Mouse (Mus musculus) midbrain, embryonic 11.5 days (tissue): ENCODE measurements at regions not wholly inside any gene's neighbourhood (a gene's known extent, or its start where the extent isn't known, plus 50 kb on each side); places are given as distances from the start of the nearest gene placed in this dataset.

Experiments used
- ATAC-seq: fragments of 200-750 bp; cut with Nextera tagmentation; 2 replicates; pipeline ENCODE4 v1.8.0; 2017; ENCODE audit warnings: moderate TSS enrichment, moderate library complexity; ENCODE audit not compliant: low FRiP score
- DNase-seq: peaks from one replicate; pipeline ENCODE4 v3.0.0; 2015; ENCODE audit warnings: low spot score; ENCODE audit errors: missing footprints
- H3K27ac ChIP-seq: fragments of 300-500 bp; sonication (generic); 2 replicates; pipeline ENCODE4 v1.5.1; 2014; ENCODE audit warnings: low read depth, low read length
- H3K27me3 ChIP-seq: fragments of 300-500 bp; sonication (generic); 2 replicates; pipeline ENCODE4 v1.6.1; 2014; ENCODE audit warnings: mild to moderate bottlenecking, low read length, moderate library complexity, mixed read lengths; ENCODE audit not compliant: control insufficient read depth, insufficient read depth
- H3K36me3 ChIP-seq: fragments of 300-500 bp; sonication (generic); 2 replicates; pipeline ENCODE4 v1.6.1; 2014; ENCODE audit warnings: mild to moderate bottlenecking, low read length, moderate library complexity, mixed read lengths; ENCODE audit not compliant: control insufficient read depth, insufficient read depth
- H3K4me1 ChIP-seq: fragments of 300-500 bp; sonication (generic); 2 replicates; pipeline ENCODE4 v1.6.1; 2014; ENCODE audit warnings: low read length; ENCODE audit not compliant: control insufficient read depth, insufficient read depth
- H3K4me2 ChIP-seq: fragments of 300-500 bp; sonication (generic); 2 replicates; pipeline ENCODE4 v1.6.1; 2014; ENCODE audit warnings: mild to moderate bottlenecking, moderate library complexity
- H3K4me3 ChIP-seq: fragments of 300-500 bp; sonication (generic); 2 replicates; pipeline ENCODE4 v1.5.1; 2014; ENCODE audit warnings: low read depth, low read length
- H3K9ac ChIP-seq: fragments of 300-500 bp; sonication (generic); 2 replicates; pipeline ENCODE4 v1.6.1; 2014; ENCODE audit warnings: low read length
- H3K9me3 ChIP-seq: fragments of 300-500 bp; sonication (generic); 2 replicates; pipeline ENCODE4 v1.6.1; 2016; ENCODE audit warnings: low read length; ENCODE audit not compliant: control insufficient read depth
- WGBS: fragments of 180-500 bp; shearing (Covaris S2); extraction: QIAGEN DNeasy Blood & Tissue Kit; methylation state at CpG from one replicate; pipeline ENCODE4 v1.1.7; 2014; 5-methylcytosine and 5-hydroxymethylcytosine counted together

DNA sequence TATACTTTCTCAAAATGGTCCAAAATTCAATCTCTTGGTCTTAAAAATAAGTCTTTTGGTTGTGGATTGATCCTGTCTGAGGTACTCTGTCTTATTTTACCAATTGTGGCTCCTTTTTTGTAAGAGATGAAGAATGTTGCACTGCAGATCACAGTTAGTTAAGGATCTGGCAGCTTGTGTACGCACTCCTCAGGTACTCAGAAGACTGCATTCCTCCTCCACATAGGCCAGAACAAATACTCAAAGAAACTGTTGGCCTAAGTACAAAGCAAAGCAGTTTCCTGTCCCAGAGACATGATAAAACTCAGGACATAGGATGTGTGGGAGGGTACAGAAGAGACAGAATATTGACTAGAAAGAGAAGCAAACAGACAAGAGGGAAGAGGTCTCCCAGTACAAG, 155.4 kb downstream of the Atp6ap1l start:
- H3K4me2 ChIP-seq = no peak overlapping the region
- DNase-seq = no peak
- H3K4me3 ChIP-seq = no peak overlapping the region
- no peaks in the 10 kb centered on the region for H3K9me3 ChIP-seq
- no peaks in the 10 kb centered on the region for H3K27me3 ChIP-seq
- no peak overlapping the region for H3K9ac ChIP-seq
- H3K4me1 ChIP-seq = no peaks in the 10 kb centered on the region
- H3K27ac ChIP-seq = no peak overlapping the region
- WGBS = 80% methylated on average over 1 of the region's 1 CpGs
- ATAC-seq = no peak
- no peaks in the 10 kb centered on the region for H3K36me3 ChIP-seq

DNA sequence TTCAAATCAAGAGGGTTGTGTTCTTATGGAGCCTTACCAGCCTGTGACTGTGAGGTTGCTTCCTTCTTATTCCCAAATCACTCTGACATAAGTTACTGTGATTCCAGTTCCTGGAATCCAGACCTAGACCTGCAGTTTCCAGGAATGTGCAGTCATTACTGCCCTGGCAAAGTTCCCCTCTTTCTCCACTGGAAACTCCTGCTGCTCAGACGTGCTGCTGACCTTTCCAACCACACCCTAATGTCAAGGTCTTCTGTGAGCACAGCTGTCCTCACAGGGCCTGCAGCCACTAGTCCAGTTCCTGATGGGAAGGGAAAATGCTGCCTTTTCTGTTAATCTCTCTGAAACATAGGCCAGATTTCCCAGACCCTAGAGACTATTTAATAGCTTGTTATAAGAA, 160.1 kb downstream of the Atp6ap1l start:
- no peaks in the 10 kb centered on the region for H3K27me3 ChIP-seq

DNA sequence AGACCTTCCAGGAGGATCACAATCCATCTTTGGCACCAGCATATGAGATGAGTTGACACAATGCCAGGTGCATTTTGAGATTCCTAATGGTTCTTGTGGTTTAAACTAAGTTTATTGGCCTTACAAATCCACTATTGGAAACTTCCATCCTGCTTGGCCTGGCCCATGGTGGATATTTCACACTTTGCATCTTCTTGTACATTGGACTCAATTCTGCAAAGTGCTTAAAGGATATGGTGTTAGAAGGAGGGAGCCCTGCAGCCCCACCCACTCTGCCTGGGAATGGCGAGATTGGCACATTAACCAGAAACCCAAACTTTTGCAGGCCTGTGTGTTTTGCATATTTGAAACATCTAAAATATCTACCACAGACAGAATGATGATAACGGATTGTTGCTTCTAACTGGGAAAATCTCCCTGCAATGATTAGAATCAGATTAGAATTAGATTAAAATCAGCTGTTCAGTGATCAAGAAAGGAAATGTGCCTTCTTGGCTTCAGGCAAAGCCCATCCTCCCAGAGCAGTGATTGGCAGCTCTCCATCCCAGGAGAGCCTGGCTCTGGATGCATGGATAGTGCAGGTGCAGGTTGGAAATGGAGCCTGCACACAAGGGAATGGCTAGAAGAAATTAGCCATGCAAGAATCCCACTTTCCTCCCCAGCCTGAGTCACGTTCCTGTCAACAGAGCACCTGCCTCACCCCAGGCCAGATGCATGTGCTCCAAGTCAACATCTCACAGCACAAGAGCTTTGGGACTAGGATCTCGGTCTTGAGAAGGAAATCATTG, 162.3 kb downstream of the Atp6ap1l start:
- H3K4me3 ChIP-seq = no peak overlapping the region
- peak; percentile 46; the same call in 1 of the 2 replicates for ATAC-seq
- H3K9ac ChIP-seq = no peak overlapping the region
- no peaks in the 10 kb centered on the region for H3K27me3 ChIP-seq
- 80% methylated on average over 4 of the region's 4 CpGs for WGBS
- H3K4me1 ChIP-seq = no peaks in the 10 kb centered on the region
- H3K9me3 ChIP-seq = no peaks in the 10 kb centered on the region
- no peak overlapping the region for H3K27ac ChIP-seq
- no peaks in the 10 kb centered on the region for H3K36me3 ChIP-seq
- no peak for DNase-seq
- H3K4me2 ChIP-seq = no peak overlapping the region

More for the DNA sequence above, 160.1 kb downstream of the Atp6ap1l start:
- H3K9ac ChIP-seq = no peak overlapping the region
- 59% methylated on average over 1 of the region's 1 CpGs for WGBS
- no peaks in the 10 kb centered on the region for H3K4me1 ChIP-seq
- H3K36me3 ChIP-seq = no peaks in the 10 kb centered on the region
- DNase-seq (no peak), ATAC-seq (no peak)
- H3K4me3 ChIP-seq = no peak overlapping the region
- H3K9me3 ChIP-seq = no peaks in the 10 kb centered on the region
- no peak overlapping the region for H3K27ac ChIP-seq
- no peak overlapping the region for H3K4me2 ChIP-seq

GRCm38 (mm10) chr13:90739797-90740196, 165.4 kb downstream of the Atp6ap1l start:
- no peak overlapping the region for H3K4me3 ChIP-seq
- no peaks in the 10 kb centered on the region for H3K27me3 ChIP-seq
- no peaks in the 10 kb centered on the region for H3K36me3 ChIP-seq
- H3K4me2 ChIP-seq = no peak overlapping the region
- H3K4me1 ChIP-seq = no peaks in the 10 kb centered on the region
- 100% methylated on average over 1 of the region's 1 CpGs for WGBS
- no peak overlapping the region for H3K9ac ChIP-seq
- no peak overlapping the region for H3K27ac ChIP-seq
- no peak for ATAC-seq
- no peak for DNase-seq
- H3K9me3 ChIP-seq = no peaks in the 10 kb centered on the region

DNA sequence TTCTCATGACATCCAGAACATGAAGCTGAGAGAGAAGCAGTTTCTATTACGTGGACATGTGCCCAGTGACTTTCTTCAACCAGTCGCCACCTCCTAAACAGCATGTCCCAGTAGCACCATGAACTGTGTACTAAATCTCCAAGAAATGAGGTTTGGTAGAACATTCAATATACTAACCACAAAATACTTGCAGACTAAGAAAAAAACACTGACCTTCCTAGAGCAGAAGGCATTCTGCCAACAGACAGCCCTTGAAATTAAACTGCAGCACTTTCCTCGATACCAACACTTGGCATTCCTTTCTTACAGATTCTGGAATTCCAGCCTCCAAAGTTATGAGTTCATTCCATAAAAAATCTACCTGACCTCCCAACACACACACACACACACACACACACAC, 166.6 kb downstream of the Atp6ap1l start:
- Histone ChIP-seq H3K9me3 (no peaks in the 10 kb centered on the region), H3K27me3 (no peaks in the 10 kb centered on the region), H3K4me2 (no peak overlapping the region), H3K36me3 (no peaks in the 10 kb centered on the region), H3K9ac (no peak overlapping the region), H3K4me1 (no peaks in the 10 kb centered on the region), H3K27ac (no peak overlapping the region), H3K4me3 (no peak overlapping the region)
- DNase-seq = no peak
- ATAC-seq = no peak
- WGBS = 90% methylated on average over 3 of the region's 3 CpGs

DNA sequence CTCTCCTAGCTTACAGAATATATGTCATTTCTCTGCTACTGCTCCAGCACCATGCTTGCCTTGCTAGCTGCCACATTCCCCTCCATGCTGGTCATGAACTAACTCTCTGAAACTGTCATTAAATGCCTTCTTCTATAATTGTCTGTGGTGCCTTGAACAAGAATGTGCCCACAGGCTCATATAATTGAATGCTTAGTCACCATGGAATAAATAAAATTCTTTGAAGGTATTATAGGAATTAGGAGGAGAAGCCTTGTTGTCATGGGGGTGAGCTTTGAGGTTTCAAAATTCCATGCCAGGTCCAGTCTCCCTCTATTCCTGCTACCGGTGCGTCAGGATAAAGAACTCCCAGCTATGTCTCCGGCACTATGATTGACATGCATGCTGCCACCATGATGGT, 171.9 kb downstream of the Atp6ap1l start:
- Histone ChIP-seq H3K9me3 (no peaks in the 10 kb centered on the region), H3K4me3 (no peak overlapping the region), H3K36me3 (no peaks in the 10 kb centered on the region), H3K9ac (no peak overlapping the region), H3K27me3 (no peaks in the 10 kb centered on the region), H3K27ac (no peak overlapping the region), H3K4me2 (no peak overlapping the region), H3K4me1 (no peaks in the 10 kb centered on the region)
- ATAC-seq = no peak
- 94% methylated on average over 3 of the region's 3 CpGs for WGBS
- no peak for DNase-seq

- no peaks in the 10 kb centered on the region for H3K27me3 ChIP-seq
- no peak overlapping the region for H3K27ac ChIP-seq
- no peak overlapping the region for H3K4me2 ChIP-seq
- H3K9ac ChIP-seq = no peak overlapping the region
- H3K9me3 ChIP-seq = no peaks in the 10 kb centered on the region
- no peak for DNase-seq
- no peak for ATAC-seq
- H3K4me1 ChIP-seq = no peaks in the 10 kb centered on the region
- H3K4me3 ChIP-seq = no peak overlapping the region
- no peaks in the 10 kb centered on the region for H3K36me3 ChIP-seq
Observed at GRCm38 (mm10) chr13:90729078-90729477, 176.1 kb downstream of the Atp6ap1l start.

- H3K36me3 ChIP-seq = no peaks in the 10 kb centered on the region
- H3K27me3 ChIP-seq = no peaks in the 10 kb centered on the region
- H3K4me1 ChIP-seq = no peaks in the 10 kb centered on the region
- H3K27ac ChIP-seq = no peak overlapping the region
- no peak overlapping the region for H3K4me2 ChIP-seq
- ATAC-seq (no peak), DNase-seq (no peak)
- no peak overlapping the region for H3K9ac ChIP-seq
- no peaks in the 10 kb centered on the region for H3K9me3 ChIP-seq
- WGBS = 79% methylated on average over 4 of the region's 4 CpGs
- H3K4me3 ChIP-seq = no peak overlapping the region
Observed at GRCm38 (mm10) chr13:90727816-90728215, 177.3 kb downstream of the Atp6ap1l start.

DNA sequence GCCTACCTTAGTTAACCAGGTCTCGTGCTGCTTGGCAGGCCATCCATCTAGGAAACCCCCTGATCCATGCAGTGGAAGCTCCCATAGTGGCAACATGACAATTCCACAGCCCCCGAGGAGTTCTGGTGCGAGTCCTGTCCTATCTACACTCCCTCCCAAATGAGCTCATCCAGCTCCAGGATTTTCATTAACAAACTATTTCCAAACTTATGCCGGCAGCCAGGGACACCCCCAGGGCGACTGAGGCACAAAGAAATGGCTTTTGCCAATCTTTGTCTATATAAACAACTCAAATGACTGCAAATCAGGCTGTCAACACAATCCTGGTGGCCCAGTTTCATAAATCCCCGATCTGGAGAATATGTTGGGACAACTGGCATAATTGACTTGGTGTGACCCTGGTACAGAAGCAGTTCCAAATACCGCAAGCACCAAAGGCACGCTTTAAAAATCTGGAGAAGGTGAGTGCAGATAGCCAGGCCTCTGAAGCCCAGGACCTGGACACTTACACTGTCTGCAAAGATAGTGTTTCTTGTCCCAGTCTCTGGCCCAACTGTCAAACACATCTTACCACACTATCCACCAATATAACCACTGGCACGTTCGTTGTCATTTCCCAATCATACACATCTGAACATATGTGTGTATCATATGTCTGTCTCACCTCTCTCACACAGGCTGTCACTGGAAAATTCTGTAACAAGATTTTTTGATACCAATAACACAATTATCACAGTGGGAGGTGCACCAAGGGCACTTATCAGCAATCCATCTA, 179.9 kb downstream of the Atp6ap1l start:
- 88% methylated on average over 10 of the region's 10 CpGs for WGBS

More for the DNA sequence above, 179.9 kb downstream of the Atp6ap1l start:
- ATAC-seq (no peak), DNase-seq (no peak)
- Histone ChIP-seq H3K9me3 (no peaks in the 10 kb centered on the region), H3K4me2 (no peak overlapping the region), H3K36me3 (no peaks in the 10 kb centered on the region), H3K27ac (no peak overlapping the region), H3K27me3 (no peaks in the 10 kb centered on the region), H3K9ac (no peak overlapping the region), H3K4me1 (no peaks in the 10 kb centered on the region), H3K4me3 (no peak overlapping the region)
